Mouse (Mus musculus): ENCODE data around the gene Epm2aip1. TPM values are rescaled to one million over a fixed set of nuclear protein-coding genes. Genes with fewer than 3 reads are reported as not detected.

Gene Epm2aip1
- polyA plus RNA-seq (2012; rRNA removed) = 67.8 and 71.7 TPM in 2 replicates

GRCm38 (mm10) chr9:111271434-111272160, at the start of gene Epm2aip1, which contains the start of gene Mlh1:
Gene Epm2aip1, plus strand, starts transcription at chr9:111271929.
Gene Mlh1, minus strand, starts transcription at chr9:111271791.

GRCm38 (mm10) chr9:111311031-111311842, 39.5 kb downstream of the Epm2aip1 start, which contains the start of gene Trank1:
Gene Trank1, plus strand, starts transcription at chr9:111311739.

Other genes starting within 250 kb of the Epm2aip1 start
- gene Ccrl2, start 214.4 kb upstream of the Epm2aip1 start, polyA plus RNA-seq (2012; rRNA removed) = 0.84 and 1.0 TPM in 2 replicates
- 44.5 and 49.4 TPM in 2 replicates for gene Lrrfip2, start 154.3 kb upstream of the Epm2aip1 start, polyA plus RNA-seq (2012; rRNA removed)
- 38.1 and 41.5 TPM in 2 replicates for gene Mlh1, start 138 bp upstream of the Epm2aip1 start, polyA plus RNA-seq (2012; rRNA removed)
- gene Trank1, start 39.8 kb downstream of the Epm2aip1 start, polyA plus RNA-seq (2012; rRNA removed) = 205 and 208 TPM in 2 replicates
- gene Dclk3, start 167.2 kb downstream of the Epm2aip1 start, polyA plus RNA-seq (2012; rRNA removed) = 10.2 and 11.4 TPM in 2 replicates

Measured in central nervous system, embryonic 18 days (tissue).